Mouse (Mus musculus) olfactory bulb, adult 2 months (tissue): Measurements from ENCODE around the gene Ttc21a.

Experiments
- CTCF ChIP-seq: fragments of 200-500 bp; IDR thresholded peaks from 2 replicates; pipeline ENCODE4 v1.5.1; 2012; ENCODE audit warnings: low read depth, mild to moderate bottlenecking, low read length, moderate library complexity; ENCODE audit not compliant: insufficient read depth
- POLR2A ChIP-seq: fragments of 200-500 bp; IDR thresholded peaks from 2 replicates; pipeline ENCODE4 v1.6.1; 2012; ENCODE audit warnings: mild to moderate bottlenecking, low read depth, low read length, moderate library complexity; ENCODE audit not compliant: insufficient read depth

DNA sequence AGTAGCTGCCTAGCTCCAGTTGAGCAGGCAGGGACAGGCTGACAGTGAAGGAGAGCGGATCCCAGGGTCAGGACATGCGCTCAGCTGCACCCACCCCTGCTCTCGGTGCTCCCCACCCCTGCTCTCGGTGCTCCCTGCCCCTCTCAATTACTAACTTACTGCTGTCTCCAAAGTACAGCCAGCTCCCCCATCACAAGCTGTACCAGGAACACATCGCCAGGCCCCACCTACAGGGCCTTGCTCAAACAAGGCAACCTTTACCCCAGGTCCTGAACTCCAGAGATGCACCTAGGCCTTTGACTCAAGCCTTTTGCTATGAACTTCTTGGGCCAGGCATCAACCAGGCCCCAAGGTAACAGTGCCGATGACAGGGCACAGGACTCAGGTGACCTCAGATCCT, 3.7 kb upstream of the Ttc21a start:
- no peak for TF ChIP-seq CTCF
- TF ChIP-seq POLR2A, result no peak
